Mouse (Mus musculus): ENCODE measurements around the gene Tescl.

Gene Tescl

DNA sequence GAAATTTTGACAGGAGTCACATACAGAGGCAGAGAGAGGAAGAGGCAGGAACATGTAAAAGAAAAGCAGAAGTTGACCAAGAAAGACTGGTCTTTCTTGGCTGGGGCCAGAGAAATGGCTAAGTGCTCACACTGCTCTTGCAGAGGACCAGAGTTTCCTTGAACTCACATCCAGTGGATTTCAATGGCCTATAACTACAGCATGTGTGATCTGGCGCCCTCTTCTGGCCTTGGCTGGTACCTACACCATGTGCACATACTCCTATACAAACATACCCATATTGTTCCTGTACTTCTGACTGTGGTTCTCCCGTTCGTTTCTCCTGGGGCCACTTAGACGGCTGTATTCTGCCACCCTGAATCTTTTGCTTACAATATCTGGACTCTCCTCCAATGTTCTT is 27.3 kb upstream of the Tescl start:
- DNase-seq, result no peak

DNA sequence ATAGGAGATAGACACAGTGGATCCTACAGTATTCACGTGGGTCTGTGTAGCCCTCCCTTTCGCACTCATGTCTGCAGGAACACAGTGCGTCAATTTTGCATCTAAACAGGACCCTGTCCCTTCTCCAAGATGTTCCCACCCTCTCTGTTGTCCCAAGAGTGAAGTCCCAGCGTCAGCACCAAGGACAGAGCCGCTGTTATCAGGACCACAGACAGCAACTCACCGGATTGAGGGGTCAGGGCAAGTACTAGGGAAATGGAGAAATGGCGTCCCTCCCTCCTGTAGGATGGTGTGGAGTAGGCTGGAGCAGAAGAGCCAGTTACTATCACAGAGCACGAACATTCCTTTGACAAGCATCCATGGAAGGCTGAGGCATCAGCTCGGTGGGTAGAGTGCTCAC is 25.5 kb upstream of the Tescl start:
- DNase-seq, result no peak

DNA sequence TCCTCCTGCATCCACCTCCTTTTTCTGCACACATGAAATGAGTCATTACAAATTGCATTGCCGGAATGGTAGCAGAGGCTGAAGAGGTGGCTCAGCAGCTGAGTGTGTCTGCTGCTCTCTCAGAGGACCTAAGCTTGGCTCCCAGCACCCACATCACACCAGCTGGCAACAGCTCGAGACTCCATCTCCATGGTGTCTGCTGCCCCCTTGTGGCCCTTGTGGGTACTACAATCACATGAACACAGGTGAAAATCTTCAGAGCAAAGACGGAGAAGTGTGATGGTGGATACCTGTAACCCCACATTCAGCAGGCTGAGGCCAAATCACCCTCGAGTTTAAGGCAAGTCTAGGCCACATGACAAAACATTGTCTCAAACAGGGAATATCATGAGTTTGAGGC is 24.2 kb upstream of the Tescl start:
- DNase-seq, result no peak

GRCm38 (mm10) chr7:24356081-24356480 is 22.3 kb upstream of the Tescl start:
- no peak for DNase-seq

- no peak for DNase-seq
Measured at GRCm38 (mm10) chr7:24355646-24356045, 21.9 kb upstream of the Tescl start.

GRCm38 (mm10) chr7:24348896-24349295 is 15.2 kb upstream of the Tescl start, which contains the start of gene Lypd5:
Lypd5 (plus strand) TSS chr7:24349196.
- DNase-seq, result no peak

GRCm38 (mm10) chr7:24346444-24346843 is 12.7 kb upstream of the Tescl start:
- no peak for DNase-seq

DNA sequence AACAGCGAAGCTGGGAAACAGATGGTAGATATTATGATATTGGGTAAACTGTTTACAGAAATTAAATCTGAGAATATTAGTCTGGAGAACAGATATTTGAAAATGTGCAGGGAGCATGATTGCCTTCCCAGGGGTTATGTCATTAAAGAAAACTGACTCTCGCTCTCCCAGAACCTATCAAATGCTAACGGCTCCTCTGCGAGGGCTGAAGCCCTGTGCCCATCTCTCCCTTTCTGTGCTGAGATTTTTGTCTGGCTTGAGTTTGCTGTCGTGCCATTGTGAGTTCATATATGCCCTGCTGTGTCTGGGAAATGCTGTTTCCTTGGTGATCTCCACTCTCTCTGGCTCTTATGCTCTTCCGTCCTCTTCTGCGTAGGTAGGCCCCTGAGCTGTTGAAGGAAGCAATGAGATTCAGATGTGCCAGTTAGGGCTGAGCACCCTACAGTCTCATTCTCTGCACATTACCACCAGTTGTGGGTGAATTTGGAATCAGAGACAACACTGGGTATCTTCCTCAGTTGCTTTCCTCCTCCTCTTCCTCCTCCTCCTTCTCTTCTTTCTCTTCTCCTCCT is 10.1 kb upstream of the Tescl start:
- no peak for DNase-seq

DNA sequence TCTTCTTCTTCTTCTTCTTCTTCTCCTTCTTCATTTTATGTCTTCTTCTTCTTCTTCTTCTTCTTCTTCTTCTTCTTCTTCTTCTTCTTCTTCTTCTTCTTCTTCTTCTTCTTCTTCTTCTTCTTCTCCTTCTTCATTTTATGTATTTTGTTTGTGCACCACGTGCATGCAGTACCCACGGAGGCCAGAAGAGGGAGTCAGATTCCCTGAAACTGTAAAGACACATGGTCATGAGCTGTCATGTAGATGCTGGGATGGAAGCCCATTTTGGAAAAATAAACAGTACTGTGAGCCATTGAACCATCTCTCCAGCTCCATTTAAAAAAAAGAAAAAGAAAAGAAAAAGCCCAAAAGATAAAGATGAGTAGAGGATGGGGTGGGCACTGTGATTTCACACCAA is 4.5 kb upstream of the Tescl start:
- DNase-seq, result no peak

- peak; percentile 14 to 33 for DNase-seq
Measured at GRCm38 (mm10) chr7:24335699-24336309, 2.1 kb upstream of the Tescl start.

DNA sequence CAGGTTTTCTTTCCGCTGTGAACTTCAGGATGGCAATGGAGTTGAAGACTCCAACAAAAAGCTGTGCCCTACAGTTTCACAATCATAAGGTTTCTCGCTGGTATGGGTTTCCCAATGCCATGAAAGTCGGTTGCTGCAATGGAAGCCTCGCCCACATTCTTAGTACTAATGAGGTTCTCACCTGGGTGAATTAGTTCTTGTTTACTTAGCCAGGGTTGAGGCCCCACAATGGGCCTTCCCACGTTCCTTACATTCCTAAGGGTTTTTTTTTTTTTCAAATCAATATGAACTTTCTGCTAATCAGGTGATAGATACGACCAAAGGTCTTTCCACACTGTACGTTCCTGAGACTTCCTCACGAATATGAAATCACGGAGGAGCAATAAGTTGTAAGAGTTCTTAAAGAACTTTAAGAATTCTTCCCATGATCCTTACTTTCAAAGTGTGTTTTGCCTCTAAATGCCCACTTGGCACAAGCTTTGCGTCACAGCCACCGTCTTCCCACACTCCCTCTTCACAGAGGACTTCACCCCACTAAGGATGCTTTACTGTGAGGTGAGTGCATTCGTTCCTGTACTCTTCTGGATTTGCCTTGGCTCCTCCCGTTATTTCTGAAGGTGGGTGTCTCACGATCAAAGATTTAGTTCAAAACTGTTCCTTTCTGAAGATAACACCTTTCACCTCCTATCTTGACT is 6.3 kb downstream of the Tescl start:
- no peak for DNase-seq

GRCm38 (mm10) chr7:24326273-24327135 is 7.2 kb downstream of the Tescl start:
- no peak for DNase-seq

DNA sequence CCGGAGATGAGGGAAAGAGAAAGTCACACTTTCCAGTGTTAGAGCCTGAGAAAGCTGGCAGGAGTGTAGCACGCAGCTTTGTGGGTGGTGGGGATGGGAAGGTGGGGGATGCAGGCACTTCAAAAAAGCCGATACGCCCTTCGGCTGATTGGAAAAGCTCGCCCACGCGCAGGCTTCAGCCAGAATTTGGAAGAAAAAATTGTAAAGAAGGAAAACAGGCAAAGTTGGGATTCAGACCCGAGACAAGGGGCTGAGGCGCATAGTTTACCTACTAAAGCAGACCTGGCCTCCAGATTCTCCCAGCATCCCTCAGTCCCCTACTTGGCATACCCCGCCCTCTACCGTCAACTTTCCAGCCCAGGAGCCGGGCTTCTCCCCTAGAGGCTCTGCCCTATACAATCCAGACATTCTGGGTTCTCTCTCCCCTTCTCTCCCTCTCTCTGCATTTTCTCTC is 8.0 kb downstream of the Tescl start:
- no peak for DNase-seq

GRCm38 (mm10) chr7:24325197-24325596 is 8.5 kb downstream of the Tescl start:
- DNase-seq, result no peak

DNA sequence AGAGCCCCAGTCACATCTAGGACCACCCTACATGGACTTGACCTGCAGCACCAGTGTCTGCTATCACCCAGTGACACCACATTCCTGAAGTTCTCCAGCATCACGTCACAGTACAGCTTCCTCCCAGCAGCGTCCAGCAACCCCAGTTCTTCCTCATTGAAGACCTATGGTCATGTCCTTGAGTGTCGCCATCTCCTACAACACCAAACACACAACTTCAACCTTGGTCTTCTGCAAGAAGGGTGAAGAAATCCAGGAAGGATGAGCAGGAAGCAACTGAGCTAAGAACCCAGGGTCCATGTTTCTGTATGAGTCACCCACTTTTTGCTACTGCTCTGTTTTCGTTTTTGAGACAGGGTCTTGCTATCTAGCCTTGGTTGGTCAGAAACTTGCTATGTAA is 11.1 kb downstream of the Tescl start:
- DNase-seq, result no peak

GRCm38 (mm10) chr7:24318942-24319341 is 14.8 kb downstream of the Tescl start:
- no peak for DNase-seq

GRCm38 (mm10) chr7:24316567-24317092 is 17.1 kb downstream of the Tescl start, which contains the start of gene Zfp94:
Zfp94 (minus strand) TSS chr7:24316666.
- DNase-seq, result peak; percentile 94

GRCm38 (mm10) chr7:24315726-24316566 is 17.8 kb downstream of the Tescl start:
- no peak for DNase-seq

DNA sequence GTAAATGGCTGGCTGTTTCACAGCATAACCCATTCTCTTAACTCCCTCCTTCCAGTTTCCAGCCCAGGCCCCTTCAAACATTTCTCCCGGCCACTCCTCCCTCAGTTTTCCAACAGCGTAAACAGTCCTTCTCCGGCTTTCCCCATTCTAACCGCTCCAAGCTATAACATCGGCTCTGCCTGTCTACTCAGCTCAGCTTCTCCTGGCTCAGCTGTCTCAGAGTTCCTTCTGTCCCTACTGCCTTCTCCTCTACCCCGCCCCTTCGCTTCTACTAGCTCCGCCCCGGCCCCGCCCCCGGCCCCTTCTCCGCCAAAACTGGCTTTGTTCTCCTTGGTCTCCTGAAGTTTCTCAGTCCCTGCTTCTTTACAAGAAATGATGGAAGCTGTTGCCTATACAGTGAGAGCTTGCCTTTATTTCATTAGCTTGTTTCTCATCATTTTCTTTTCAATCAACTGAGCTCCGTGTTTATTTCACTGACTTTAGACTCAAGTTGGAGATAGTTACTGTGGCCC is 32.9 kb downstream of the Tescl start, which contains the start of gene Zfp61:
Gene Zfp61 (minus strand): TSS at position 462 of the 512 bp plus-strand sequence.
- DNase-seq, result no peak

GRCm38 (mm10) chr7:24299823-24300481 is 33.8 kb downstream of the Tescl start:
- no peak for DNase-seq
